19 mouse cellular contexts compared by ENCODE assay signal in the genomic region with DNA sequence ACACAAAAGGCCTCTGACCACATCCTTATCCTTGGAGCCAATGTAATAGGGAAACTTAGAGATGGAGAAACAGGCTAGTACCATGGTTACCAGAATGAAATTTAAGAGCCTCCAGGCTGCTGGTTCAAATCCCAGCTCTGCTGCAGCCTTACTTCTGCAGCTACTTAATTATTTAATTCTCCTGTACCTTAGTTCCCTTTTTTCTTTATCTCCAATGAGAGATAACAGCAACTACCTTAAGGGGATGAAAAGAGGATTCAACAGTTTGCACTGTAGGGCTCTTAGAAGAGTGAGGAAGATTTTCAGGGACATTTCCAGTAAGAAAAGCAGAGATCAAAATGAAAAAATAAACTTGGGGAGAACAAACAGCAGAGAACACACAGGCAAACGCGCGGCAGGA.
"Had no signal": no experiment of that assay in that cellular context is flagged by ENCODE, and none has a peak within 500 bp of the region (broad histone marks: within the 10 kb centered on the region; RNA-seq: fewer than 3 reads in every experiment).

No protein-coding gene starts in this region.

- H3K9me3 ChIP-seq: midbrain, embryonic 10.5 days; midbrain, embryonic 12.5 days; neural tube, embryonic 12.5 days had no signal

- H3K4me1 ChIP-seq: midbrain, embryonic 10.5 days; midbrain, embryonic 12.5 days; neural tube, embryonic 12.5 days had no signal

- H3K4me3 ChIP-seq: midbrain, embryonic 10.5 days; midbrain, embryonic 12.5 days; neural tube, embryonic 12.5 days had no signal

- ATAC-seq: lung, postnatal 0 days; midbrain, embryonic 16.5 days had no signal

- H3K9ac ChIP-seq: liver, embryonic 14.5 days; lung, embryonic 14.5 days; midbrain, embryonic 12.5 days; neural tube, embryonic 12.5 days had no signal

- DNase-seq: lung, adult 18-20 months; lung, postnatal 14 days; lung, postnatal 4 days; midbrain, embryonic 14.5 days; retina, postnatal 1 day; right cerebral cortex, adult 18-20 months; right cerebral cortex, postnatal 25 days; right cerebral cortex, postnatal 4 days; spleen, adult 18-20 months; thymus, adult 18-20 months; thymus, postnatal 14 days; thymus, postnatal 36 days had no signal

- H3K27me3 ChIP-seq: midbrain, embryonic 12.5 days; neural tube, embryonic 12.5 days had no signal

- H3K4me2 ChIP-seq: lung, embryonic 14.5 days; midbrain, embryonic 12.5 days; neural tube, embryonic 12.5 days had no signal

- H3K27ac ChIP-seq: liver, embryonic 14.5 days; midbrain, embryonic 10.5 days; midbrain, embryonic 12.5 days; neural tube, embryonic 12.5 days had no signal
